Mouse (Mus musculus) E14TG2a.4 (cell line): Measurements from ENCODE around the gene Atp2a3.

Source experiments
- CTCF ChIP-seq: conservative IDR thresholded peaks from 2 replicates; pipeline ENCODE4 v1.5.1; 2014; ENCODE audit warnings: low read length
- POU5F1 ChIP-seq: IDR thresholded peaks from 2 replicates; pipeline ENCODE4 v1.6.1; 2014; ENCODE audit warnings: low read length, borderline replicate concordance

DNA sequence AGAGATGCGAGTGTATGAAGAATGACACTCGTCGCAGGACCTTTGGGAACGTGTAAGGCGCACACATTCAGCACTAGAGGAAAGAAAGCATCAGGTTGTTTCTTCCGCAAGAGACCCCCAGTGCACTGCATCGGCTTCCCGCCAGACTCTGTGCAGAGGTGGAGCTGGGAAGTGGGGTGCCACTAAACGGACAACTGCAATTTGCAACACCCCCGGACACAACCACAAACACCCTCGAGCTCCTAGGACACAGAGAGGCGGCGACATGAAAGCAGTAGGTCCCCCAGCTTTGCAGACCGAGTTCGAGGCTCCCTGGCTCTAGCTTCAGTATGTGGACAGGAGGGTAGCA, 272 bp upstream of the Atp2a3 start:
- no peak for TF ChIP-seq CTCF
- TF ChIP-seq POU5F1: no peak
